Comparison of ENCODE assay signal across 21 mouse cellular contexts in the genomic region with DNA sequence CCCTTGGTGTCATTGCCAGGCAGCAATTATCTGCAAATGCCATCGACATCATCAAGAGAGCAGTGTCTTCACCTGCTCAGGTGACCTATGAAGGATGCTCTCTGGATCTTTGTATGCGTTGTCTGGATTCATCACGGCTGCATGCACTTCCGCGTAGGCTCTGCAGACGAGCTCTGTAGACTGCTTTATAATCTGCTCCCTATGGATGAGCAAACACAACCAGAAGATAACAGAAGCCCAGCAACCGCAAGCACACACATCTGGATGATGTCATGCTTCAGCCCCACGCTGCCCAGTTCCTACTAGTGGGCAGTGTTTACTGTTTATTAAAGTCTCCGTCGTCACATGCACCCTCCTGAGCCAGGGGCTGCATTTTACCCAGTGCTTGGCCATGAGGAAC. TPM values are rescaled to one million over a fixed set of nuclear protein-coding genes. Genes with fewer than 3 reads are reported as not detected.
DNase-seq lines count a peak whose midpoint lies in the region; ATAC-seq and TF ChIP-seq lines count a peak whose summit lies in the region.
"Had no signal": no experiment of that assay in that cellular context is flagged by ENCODE, and none has a peak within 500 bp of the region (broad histone marks: within the 10 kb centered on the region; RNA-seq: fewer than 3 reads in every experiment).

No protein-coding gene starts in this region.

- no peak overlapping the region for H3K4me2 ChIP-seq in heart, embryonic 13.5 days
- no peak overlapping the region for H3K4me2 ChIP-seq in heart, postnatal 0 days (ENCODE audit: low read depth, low read length)
- no peak overlapping the region for H3K4me2 ChIP-seq in stomach, postnatal 0 days (replicated peaks; ENCODE audit: low read depth)
- H3K4me2 ChIP-seq: embryonic facial prominence, embryonic 12.5 days; forebrain, embryonic 15.5 days; hindbrain, embryonic 15.5 days had no signal

- H3K9ac ChIP-seq in heart, embryonic 13.5 days: peak overlapping the region; percentile 37; the same call in 1 of the 2 replicates
- no peak overlapping the region for H3K9ac ChIP-seq in heart, postnatal 0 days (replicated peaks; ENCODE audit: low read depth, low read length)
- no peak overlapping the region for H3K9ac ChIP-seq in stomach, postnatal 0 days (ENCODE audit: low read length)
- H3K9ac ChIP-seq: embryonic facial prominence, embryonic 12.5 days; forebrain, embryonic 15.5 days; hindbrain, embryonic 15.5 days had no signal

- H3K27me3 ChIP-seq in heart, embryonic 13.5 days (replicated peaks): no peaks in the 10 kb centered on the region
- no peaks in the 10 kb centered on the region for H3K27me3 ChIP-seq in heart, postnatal 0 days (ENCODE audit: control insufficient read depth, insufficient read depth, low read length)
- H3K27me3 ChIP-seq in stomach, postnatal 0 days (ENCODE audit: control insufficient read depth, insufficient read depth, low read length): no peaks in the 10 kb centered on the region
- H3K27me3 ChIP-seq: embryonic facial prominence, embryonic 12.5 days; forebrain, embryonic 15.5 days; hindbrain, embryonic 15.5 days had no signal

- no peak for DNase-seq in frontal cortex, postnatal 10 days (ENCODE audit: low spot score in 2 of 2)
- DNase-seq in heart, adult 18-20 months: no peak
- no peak for DNase-seq in heart, postnatal 0 days (ENCODE audit: low spot score)
- no peak for DNase-seq in heart, adult 9 months (ENCODE audit: low spot score in 2 of 2)
- DNase-seq in stomach, postnatal 0 days (ENCODE audit: low spot score): peak; percentile 28
- DNase-seq: adrenal gland, adult 8-10 months; adrenal gland, postnatal 36 days; B cell, adult 2 months; cerebellum, adult 8-10 months; cerebellum, postnatal 14 days; gastrocnemius, postnatal 14 days; kidney, adult 2 months had no signal

- no peak overlapping the region for H3K4me3 ChIP-seq in heart, embryonic 13.5 days
- no peak overlapping the region for H3K4me3 ChIP-seq in heart, postnatal 0 days (ENCODE audit: low read depth, low read length)
- H3K4me3 ChIP-seq in stomach, postnatal 0 days (ENCODE audit: low read depth, low read length): no peak overlapping the region
- H3K4me3 ChIP-seq: embryonic facial prominence, embryonic 12.5 days; forebrain, embryonic 15.5 days; hindbrain, embryonic 15.5 days had no signal

- H3K27ac ChIP-seq in heart, embryonic 13.5 days (replicated peaks): peak overlapping the region; percentile 91
- H3K27ac ChIP-seq in heart, postnatal 0 days (ENCODE audit: low read depth): peak overlapping the region; percentile 91
- H3K27ac ChIP-seq in stomach, postnatal 0 days (replicated peaks): no peak overlapping the region
- H3K27ac ChIP-seq: embryonic facial prominence, embryonic 12.5 days; forebrain, embryonic 15.5 days; hindbrain, embryonic 15.5 days had no signal

- ATAC-seq in frontal cortex, adult (ENCODE audit: low TSS enrichment): 0 out of 2 replicates have a peak, but pooled peaks have one; percentile 7
- no peak for ATAC-seq in heart, embryonic 13.5 days (ENCODE audit: extremely low read depth, insufficient number of reproducible peaks, low FRiP score, low TSS enrichment)
- ATAC-seq in heart, postnatal 0 days (ENCODE audit: insufficient read depth, low read depth): no peak
- peak; percentile 82 for ATAC-seq in stomach, postnatal 0 days (ENCODE audit: low FRiP score, low TSS enrichment)
- ATAC-seq: CD4-positive, CD25-positive, alpha-beta regulatory T cell, adult 4 months; forebrain, embryonic 15.5 days; intestine, embryonic 16.5 days had no signal

- TF ChIP-seq EP300 in heart, postnatal 0 days (IDR thresholded peaks at IDR 0.05; ENCODE audit: low read depth): no peak
- TF ChIP-seq EP300 in stomach, postnatal 0 days (optimal IDR thresholded peaks at IDR 0.05): no peak

- H3K36me3 ChIP-seq in heart, embryonic 13.5 days: peaks cover 58% of the 10 kb centered on the region
- peaks cover 24% of the 10 kb centered on the region for H3K36me3 ChIP-seq in heart, postnatal 0 days (replicated peaks; ENCODE audit: control insufficient read depth, insufficient read depth, low read length)
- peaks cover 6% of the 10 kb centered on the region for H3K36me3 ChIP-seq in stomach, postnatal 0 days (ENCODE audit: control insufficient read depth, insufficient read depth, low read length)

- WGBS in heart, embryonic 13.5 days: 54% methylated on average over 10 of the region's 10 CpGs
- WGBS in heart, postnatal 0 days: 54% methylated on average over 10 of the region's 10 CpGs
- WGBS in stomach, postnatal 0 days: 63% methylated on average over 10 of the region's 10 CpGs

- peaks cover 37% of the 10 kb centered on the region for H3K4me1 ChIP-seq in heart, embryonic 13.5 days
- H3K4me1 ChIP-seq in heart, postnatal 0 days (ENCODE audit: control insufficient read depth, insufficient read depth): peaks cover 17% of the 10 kb centered on the region
- no peaks in the 10 kb centered on the region for H3K4me1 ChIP-seq in stomach, postnatal 0 days (replicated peaks; ENCODE audit: control insufficient read depth, insufficient read depth)
- H3K4me1 ChIP-seq: embryonic facial prominence, embryonic 12.5 days; forebrain, embryonic 15.5 days; hindbrain, embryonic 15.5 days had no signal

- H3K9me3 ChIP-seq in heart, embryonic 13.5 days: no peaks in the 10 kb centered on the region
- H3K9me3 ChIP-seq in heart, postnatal 0 days (replicated peaks; ENCODE audit: control insufficient read depth, low read length): no peaks in the 10 kb centered on the region
- no peaks in the 10 kb centered on the region for H3K9me3 ChIP-seq in stomach, postnatal 0 days (ENCODE audit: control insufficient read depth, low read length)
- H3K9me3 ChIP-seq: embryonic facial prominence, embryonic 12.5 days; forebrain, embryonic 15.5 days; G1E; hindbrain, embryonic 15.5 days had no signal

- TF ChIP-seq CTCF in heart, postnatal 0 days (IDR thresholded peaks at IDR 0.05; ENCODE audit: low read depth): no peak
- TF ChIP-seq CTCF in stomach, postnatal 0 days (IDR thresholded peaks at IDR 0.05; ENCODE audit: low read depth): no peak

RNA-seq across cellular contexts. Expression of gene Cog6, which starts 34.0 kb away (rescaled TPM):
- 48.0 and 50.2 TPM in 2 replicates for polyA plus RNA-seq in heart, embryonic 13.5 days (2015; fragmentation: Nextera tagmentation; extraction: Ambion mirVana)
- total RNA-seq in heart, adult 18-20 months (2021): 10 to 100 TPM; 52.9 to 57.5 TPM
- 51.8 and 64.5 TPM in 2 replicates for total RNA-seq in heart, postnatal 0 days (2014; rRNA removed; ENCODE audit: low replicate concordance)
- polyA plus RNA-seq in heart, postnatal 0 days (2015; fragmentation: Nextera tagmentation; extraction: Ambion mirVana): 54.4 and 54.7 TPM in 2 replicates
- 25.1 and 25.7 TPM in 2 replicates for polyA plus RNA-seq in stomach, postnatal 0 days (2015; fragmentation: Nextera tagmentation; extraction: Ambion mirVana)

RNA-seq across cellular contexts. Expression of gene Lhfp, which starts 58.3 kb away (rescaled TPM):
- polyA plus RNA-seq in heart, embryonic 13.5 days (2015; fragmentation: Nextera tagmentation; extraction: Ambion mirVana): 82.7 and 92.5 TPM in 2 replicates
- 10 to 100 TPM; 42.5 to 44.2 TPM for total RNA-seq in heart, adult 18-20 months (2021)
- 78.0 and 101 TPM in 2 replicates for total RNA-seq in heart, postnatal 0 days (2014; rRNA removed; ENCODE audit: low replicate concordance)
- polyA plus RNA-seq in heart, postnatal 0 days (2015; fragmentation: Nextera tagmentation; extraction: Ambion mirVana): 87.2 and 94.9 TPM in 2 replicates
- polyA plus RNA-seq in stomach, postnatal 0 days (2015; fragmentation: Nextera tagmentation; extraction: Ambion mirVana): 37.4 and 39.3 TPM in 2 replicates
- total RNA-seq: hematopoietic stem cell, adult 5-6 weeks had no signal

Comparison
In these comparisons a context has a peak if more than half of its experiments do, and no peak if none do; other contexts are left out.
1. ATAC-seq: peak in frontal cortex, adult (single experiment) and stomach, postnatal 0 days (single experiment); none in heart, embryonic 13.5 days (single experiment) and heart, postnatal 0 days (single experiment).